Mouse (Mus musculus) neural tube, embryonic 15.5 days (tissue): ENCODE data around the gene Rfx4. TPM values are rescaled to one million over a fixed set of nuclear protein-coding genes. Genes with fewer than 3 reads are reported as not detected.

ENCODE experiments used
- ATAC-seq: fragments of 200-750 bp; cut with Nextera tagmentation; 2 replicates; pipeline ENCODE4 v1.8.0; 2017; ENCODE audit warnings: mild to moderate bottlenecking, moderate TSS enrichment, moderate library complexity; ENCODE audit not compliant: low FRiP score
- H3K27ac ChIP-seq: fragments of 300-500 bp; sonication (generic); replicated peaks from 2 replicates; pipeline ENCODE4 v1.5.1; 2015; ENCODE audit warnings: mild to moderate bottlenecking, inconsistent platforms
- H3K27me3 ChIP-seq: fragments of 300-500 bp; sonication (generic); replicated peaks from 2 replicates; pipeline ENCODE4 v1.6.1; 2015; ENCODE audit warnings: inconsistent platforms
- H3K36me3 ChIP-seq: fragments of 300-500 bp; sonication (generic); 2 replicates; pipeline ENCODE4 v1.6.1; 2015; ENCODE audit warnings: inconsistent platforms
- H3K4me1 ChIP-seq: fragments of 300-500 bp; sonication (generic); 2 replicates; pipeline ENCODE4 v1.6.1; 2015; ENCODE audit warnings: inconsistent platforms
- H3K4me2 ChIP-seq: fragments of 300-500 bp; sonication (generic); 2 replicates; pipeline ENCODE4 v1.6.1; 2015; ENCODE audit warnings: inconsistent platforms, mild to moderate bottlenecking, moderate library complexity
- H3K4me3 ChIP-seq: fragments of 300-500 bp; sonication (generic); replicated peaks from 2 replicates; pipeline ENCODE4 v1.5.1; 2015; ENCODE audit warnings: mild to moderate bottlenecking, inconsistent platforms
- H3K9ac ChIP-seq: fragments of 300-500 bp; sonication (generic); replicated peaks from 2 replicates; pipeline ENCODE4 v1.6.1; 2015; ENCODE audit warnings: mild to moderate bottlenecking, inconsistent platforms
- H3K9me3 ChIP-seq: fragments of 300-500 bp; sonication (generic); replicated peaks from 2 replicates; pipeline ENCODE4 v1.6.1; 2016; ENCODE audit warnings: inconsistent platforms
- WGBS: fragments of 180-500 bp; shearing (Covaris S2); methylation state at CpG from one replicate; pipeline ENCODE4 v1.1.7; 2015; ENCODE audit warnings: mixed read lengths; 5-methylcytosine and 5-hydroxymethylcytosine counted together
- polyA plus RNA-seq: library from polyadenylated mRNA; unstranded; fragments of >200 nt; fragmentation: Nextera tagmentation; extraction: Ambion mirVana; gene quantifications from 2 replicates; pipeline ENCODE4 v1.2.1, GENCODE M21; 2015

Gene Rfx4
- polyA plus RNA-seq, 1 experiment from 2014 or later: 15.9 TPM

GRCm38 (mm10) chr10:84917731-84918095, 161.9 kb downstream of the Rfx4 start:
- Histone ChIP-seq H3K4me1 (peaks cover 30% of the 10 kb centered on the region), H3K36me3 (no peaks in the 10 kb centered on the region), H3K27ac (peak overlapping the region; percentile 100), H3K4me2 (peak overlapping the region; percentile 65), H3K9me3 (no peaks in the 10 kb centered on the region), H3K4me3 (peak overlapping the region; percentile 74), H3K9ac (peak overlapping the region; percentile 93), H3K27me3 (no peaks in the 10 kb centered on the region)
- WGBS: under 1% methylated on average over 25 of the region's 27 CpGs
- ATAC-seq: peak; percentile 71

GRCm38 (mm10) chr10:84926336-84926735, 170.5 kb downstream of the Rfx4 start:
- WGBS: 58% methylated on average over 7 of the region's 7 CpGs
- ATAC-seq: no peak

GRCm38 (mm10) chr10:84926885-84927284, 171.0 kb downstream of the Rfx4 start:
- peaks cover 5% of the 10 kb centered on the region; the same call in 1 of the 2 replicates for H3K4me1 ChIP-seq
- H3K4me3 ChIP-seq: no peak overlapping the region
- WGBS: 92% methylated on average over 4 of the region's 4 CpGs
- peaks cover 12% of the 10 kb centered on the region; the same call in 1 of the 2 replicates for H3K36me3 ChIP-seq
- H3K27ac ChIP-seq: no peak overlapping the region
- no peaks in the 10 kb centered on the region for H3K27me3 ChIP-seq
- no peak for ATAC-seq
- no peaks in the 10 kb centered on the region for H3K9me3 ChIP-seq
- no peak overlapping the region for H3K4me2 ChIP-seq
- H3K9ac ChIP-seq: no peak overlapping the region

More at GRCm38 (mm10) chr10:84926336-84926735, 170.5 kb downstream of the Rfx4 start:
- H3K4me1 ChIP-seq: peaks cover 4% of the 10 kb centered on the region; the same call in 1 of the 2 replicates
- no peaks in the 10 kb centered on the region for H3K9me3 ChIP-seq
- no peak overlapping the region for H3K9ac ChIP-seq
- H3K4me3 ChIP-seq: no peak overlapping the region
- no peak overlapping the region for H3K4me2 ChIP-seq
- no peaks in the 10 kb centered on the region for H3K27me3 ChIP-seq
- H3K36me3 ChIP-seq: peaks cover 12% of the 10 kb centered on the region; the same call in 1 of the 2 replicates
- no peak overlapping the region for H3K27ac ChIP-seq

GRCm38 (mm10) chr10:84928465-84928864, 172.6 kb downstream of the Rfx4 start:
- H3K4me3 ChIP-seq: no peak overlapping the region
- peaks cover 7% of the 10 kb centered on the region; the same call in 1 of the 2 replicates for H3K4me1 ChIP-seq
- H3K9me3 ChIP-seq: no peaks in the 10 kb centered on the region
- H3K27me3 ChIP-seq: no peaks in the 10 kb centered on the region
- H3K4me2 ChIP-seq: no peak overlapping the region
- peaks cover 12% of the 10 kb centered on the region; the same call in 1 of the 2 replicates for H3K36me3 ChIP-seq
- WGBS: 78% methylated on average over 4 of the region's 4 CpGs
- ATAC-seq: no peak
- no peak overlapping the region for H3K27ac ChIP-seq
- no peak overlapping the region for H3K9ac ChIP-seq

- ATAC-seq: no peak
- H3K27me3 ChIP-seq: no peaks in the 10 kb centered on the region
- no peaks in the 10 kb centered on the region for H3K9me3 ChIP-seq
- no peak overlapping the region for H3K4me3 ChIP-seq
- H3K4me2 ChIP-seq: no peak overlapping the region
- no peaks in the 10 kb centered on the region for H3K36me3 ChIP-seq
- WGBS: 88% methylated on average over 7 of the region's 7 CpGs
- no peak overlapping the region for H3K9ac ChIP-seq
- peaks cover 12% of the 10 kb centered on the region; the same call in 1 of the 2 replicates for H3K4me1 ChIP-seq
- no peak overlapping the region for H3K27ac ChIP-seq
Measured at GRCm38 (mm10) chr10:84935553-84936209, 179.8 kb downstream of the Rfx4 start.

- H3K9ac ChIP-seq: no peak overlapping the region
- ATAC-seq: no peak
Measured at GRCm38 (mm10) chr10:84936832-84937515, 181.1 kb downstream of the Rfx4 start.

GRCm38 (mm10) chr10:84938094-84938820, 182.4 kb downstream of the Rfx4 start:
- Histone ChIP-seq H3K9me3 (no peaks in the 10 kb centered on the region), H3K27me3 (no peaks in the 10 kb centered on the region), H3K27ac (no peak overlapping the region), H3K36me3 (no peaks in the 10 kb centered on the region), H3K4me3 (no peak overlapping the region), H3K4me2 (no peak overlapping the region), H3K4me1 (peaks cover 10% of the 10 kb centered on the region; the same call in 1 of the 2 replicates), H3K9ac (no peak overlapping the region)
- 75% methylated on average over 14 of the region's 14 CpGs for WGBS
- ATAC-seq: no peak

More at GRCm38 (mm10) chr10:84936832-84937515, 181.1 kb downstream of the Rfx4 start:
- Histone ChIP-seq H3K4me3 (no peak overlapping the region), H3K27ac (no peak overlapping the region), H3K27me3 (no peaks in the 10 kb centered on the region), H3K9me3 (no peaks in the 10 kb centered on the region), H3K4me2 (no peak overlapping the region), H3K4me1 (peaks cover 11% of the 10 kb centered on the region; the same call in 1 of the 2 replicates), H3K36me3 (no peaks in the 10 kb centered on the region)
- 82% methylated on average over 4 of the region's 4 CpGs for WGBS

- Histone ChIP-seq H3K36me3 (no peaks in the 10 kb centered on the region), H3K27me3 (no peaks in the 10 kb centered on the region), H3K4me2 (no peak overlapping the region), H3K27ac (no peak overlapping the region), H3K4me3 (no peak overlapping the region), H3K4me1 (peaks cover 10% of the 10 kb centered on the region; the same call in 1 of the 2 replicates), H3K9ac (no peak overlapping the region), H3K9me3 (no peaks in the 10 kb centered on the region)
- 85% methylated on average over 5 of the region's 5 CpGs for WGBS
- no peak for ATAC-seq
Measured at GRCm38 (mm10) chr10:84938886-84939285, 183.0 kb downstream of the Rfx4 start.

GRCm38 (mm10) chr10:84940356-84940755, 184.5 kb downstream of the Rfx4 start:
- H3K27ac ChIP-seq: no peak overlapping the region
- no peak for ATAC-seq

GRCm38 (mm10) chr10:84945692-84946091, 189.8 kb downstream of the Rfx4 start:
- ATAC-seq: no peak
- Histone ChIP-seq H3K4me1 (peaks cover 17% of the 10 kb centered on the region), H3K9me3 (no peaks in the 10 kb centered on the region), H3K4me3 (no peak overlapping the region), H3K27me3 (no peaks in the 10 kb centered on the region), H3K4me2 (no peak overlapping the region), H3K9ac (no peak overlapping the region), H3K27ac (no peak overlapping the region), H3K36me3 (peaks cover 16% of the 10 kb centered on the region)
- WGBS: 98% methylated on average over 3 of the region's 3 CpGs

More at GRCm38 (mm10) chr10:84940356-84940755, 184.5 kb downstream of the Rfx4 start:
- 75% methylated on average over 1 of the region's 1 CpGs for WGBS
- Histone ChIP-seq H3K36me3 (no peaks in the 10 kb centered on the region), H3K27me3 (no peaks in the 10 kb centered on the region), H3K9ac (no peak overlapping the region), H3K4me3 (no peak overlapping the region), H3K9me3 (no peaks in the 10 kb centered on the region), H3K4me1 (peaks cover 10% of the 10 kb centered on the region; the same call in 1 of the 2 replicates), H3K4me2 (no peak overlapping the region)

- ATAC-seq: no peak
- Histone ChIP-seq H3K9me3 (no peaks in the 10 kb centered on the region), H3K4me1 (peaks cover 17% of the 10 kb centered on the region), H3K9ac (no peak overlapping the region), H3K4me3 (no peak overlapping the region), H3K27ac (no peak overlapping the region), H3K4me2 (no peak overlapping the region), H3K36me3 (peaks cover 19% of the 10 kb centered on the region), H3K27me3 (no peaks in the 10 kb centered on the region)
- WGBS: 58% methylated on average over 8 of the region's 8 CpGs
Measured at GRCm38 (mm10) chr10:84948970-84949683, 193.3 kb downstream of the Rfx4 start.
